Mouse (Mus musculus) CH12.LX (cell line): ENCODE measurements around the gene Midn.

Experiments
- CHD2 ChIP-seq: IDR thresholded peaks from 2 replicates; pipeline ENCODE4 v1.6.1; 2011; ENCODE audit warnings: low read length, improper control_type of control experiment
- CTCF ChIP-seq, 2 experiments: IDR thresholded peaks in 1 of 2; conservative IDR thresholded peaks in 1 of 2; 2 replicates each; pipeline ENCODE4 v1.5.1; 2011 to 2012; ENCODE audit warnings: low read depth in 2 of 2, low read length in 2 of 2, improper control_type of control experiment in 1 of 2, inconsistent platforms in 1 of 2, mild to moderate bottlenecking in 1 of 2, moderate library complexity in 1 of 2
- EP300 ChIP-seq: IDR thresholded peaks from 2 replicates; pipeline ENCODE4 v1.6.1; 2011; ENCODE audit warnings: low read length, improper control_type of control experiment
- MAX ChIP-seq: IDR thresholded peaks from 2 replicates; pipeline ENCODE4 v1.6.1; 2011; ENCODE audit warnings: low read length, improper control_type of control experiment
- MEF2A ChIP-seq: IDR thresholded peaks from 2 replicates; pipeline ENCODE4 v1.6.1; 2014; ENCODE audit warnings: low read depth, mild to moderate bottlenecking, inconsistent platforms, low read length, improper control_type of control experiment, borderline replicate concordance
- PAX5 ChIP-seq: IDR thresholded peaks from 2 replicates; pipeline ENCODE4 v1.6.1; 2012; ENCODE audit warnings: low read length, inconsistent platforms, mixed read lengths
- POLR2A ChIP-seq: IDR thresholded peaks from 2 replicates; pipeline ENCODE4 v1.6.1; 2011; ENCODE audit warnings: low read depth, mild to moderate bottlenecking, improper control_type of control experiment, low read length
- POLR2AphosphoS2 ChIP-seq: IDR thresholded peaks from 2 replicates; pipeline ENCODE4 v1.6.1; 2011; ENCODE audit warnings: low read depth, low read length, improper control_type of control experiment
- SMC3 ChIP-seq: IDR thresholded peaks from 2 replicates; pipeline ENCODE4 v1.6.1; 2011; ENCODE audit warnings: low read depth, low read length, improper control_type of control experiment
- TBP ChIP-seq: conservative IDR thresholded peaks from 2 replicates; pipeline ENCODE4 v1.6.1; 2011; ENCODE audit warnings: low read depth, low read length, improper control_type of control experiment
- UBTF ChIP-seq: IDR thresholded peaks from 2 replicates; pipeline ENCODE4 v1.6.1; 2012; ENCODE audit warnings: low read depth, mild to moderate bottlenecking, inconsistent platforms, low read length, improper control_type of control experiment, moderate library complexity
- USF1 ChIP-seq: IDR thresholded peaks from 2 replicates; pipeline ENCODE4 v1.6.1; 2014; ENCODE audit warnings: low read depth, mild to moderate bottlenecking, inconsistent platforms, low read length, improper control_type of control experiment
- ZNF384 ChIP-seq: IDR thresholded peaks from 2 replicates; pipeline ENCODE4 v1.6.1; 2012; ENCODE audit warnings: low read depth, low read length, improper control_type of control experiment, inconsistent platforms

GRCm38 (mm10) chr10:80187739-80188138 lies 39.7 kb downstream of the Midn start:
- TF ChIP-seq POLR2A (no peak), MAX (no peak), CHD2 (no peak), SMC3 (no peak), POLR2AphosphoS2 (no peak), CTCF (conservative IDR thresholded peaks at IDR 0.05 in 1 of 2, IDR thresholded peaks at IDR 0.05 in 1 of 2; ENCODE audit: low read depth in 2 of 2, low read length in 2 of 2) (no peak), ZNF384 (no peak), TBP (no peak), MEF2A (no peak), USF1 (no peak), EP300 (no peak), PAX5 (no peak), UBTF (no peak)
